Mouse (Mus musculus) kidney, postnatal 25 days (tissue): ENCODE data around the gene Inmt.
A peak's percentile ranks its signal among the peaks of the same experiment; 100 is the strongest.

Source experiments
- DNase-seq, 2 experiments: peaks; one replicate each; pipeline ENCODE4 v3.0.0; 2021; ENCODE audit warnings: mixed read lengths in 2 of 2

Inmt gene

GRCm38 (mm10) chr6:55169818-55170217, 5.0 kb downstream of the Inmt start:
- no peak for DNase-seq

- DNase-seq = peak; percentile 70 to 79
These were observed 7.9 kb downstream of the Inmt start for GRCm38 (mm10) chr6:55166777-55167463.

- no peak for DNase-seq
These were observed 11.7 kb downstream of the Inmt start for GRCm38 (mm10) chr6:55163046-55163584.

- DNase-seq = no peak
These were observed 13.5 kb downstream of the Inmt start for GRCm38 (mm10) chr6:55161311-55161761.

GRCm38 (mm10) chr6:55159256-55159655, 15.6 kb downstream of the Inmt start:
- no peak for DNase-seq

- DNase-seq = no peak
These were observed 22.6 kb downstream of the Inmt start for GRCm38 (mm10) chr6:55152226-55152625.

- DNase-seq = no peak
These were observed 28.7 kb downstream of the Inmt start for GRCm38 (mm10) chr6:55146138-55146537.

- DNase-seq = peak; percentile 41 to 55
These were observed 29.6 kb downstream of the Inmt start for GRCm38 (mm10) chr6:55145285-55145684.

GRCm38 (mm10) chr6:55138343-55138742, 36.5 kb downstream of the Inmt start:
- no peak for DNase-seq

GRCm38 (mm10) chr6:55133425-55133824, 41.4 kb downstream of the Inmt start:
- DNase-seq = no peak

- peak; percentile 7 to 47 for DNase-seq
These were observed 42.0 kb downstream of the Inmt start, which contains the start of gene Crhr2 for GRCm38 (mm10) chr6:55132794-55133193. Gene Crhr2 (minus strand): TSS chr6:55133016.

- no peak for DNase-seq
These were observed 43.5 kb downstream of the Inmt start for GRCm38 (mm10) chr6:55131301-55131700.

GRCm38 (mm10) chr6:55130631-55131030, 44.2 kb downstream of the Inmt start:
- no peak for DNase-seq

- DNase-seq = no peak
These were observed 46.5 kb downstream of the Inmt start for GRCm38 (mm10) chr6:55128391-55128790.

- DNase-seq = no peak
These were observed 48.3 kb downstream of the Inmt start for GRCm38 (mm10) chr6:55126576-55126975.

GRCm38 (mm10) chr6:55123056-55123455, 51.8 kb downstream of the Inmt start:
- no peak for DNase-seq
